Mouse (Mus musculus) neural tube, embryonic 12.5 days (tissue): ENCODE data around the gene Nfxl1. TPM values are rescaled to one million over a fixed set of nuclear protein-coding genes. Genes with fewer than 3 reads are reported as not detected.
"Not testable (repeated sequence)": the region's sequence is repeated elsewhere in the genome, so short reads cannot be mapped to it uniquely, and the experiment has no call there.

Experiments used
- ATAC-seq: fragments of 200-750 bp; cut with Nextera tagmentation; 2 replicates; pipeline ENCODE4 v1.8.0; 2017; ENCODE audit warnings: low read depth, mild to moderate bottlenecking, moderate TSS enrichment, moderate library complexity; ENCODE audit not compliant: low FRiP score
- H3K27ac ChIP-seq: fragments of 300-500 bp; sonication (generic); 2 replicates; pipeline ENCODE4 v1.5.1; 2016
- H3K27me3 ChIP-seq: fragments of 300-500 bp; sonication (generic); replicated peaks from 2 replicates; pipeline ENCODE4 v1.6.1; 2016; ENCODE audit warnings: mild to moderate bottlenecking
- H3K36me3 ChIP-seq: fragments of 300-500 bp; sonication (generic); 2 replicates; pipeline ENCODE4 v1.6.1; 2016; ENCODE audit warnings: mild to moderate bottlenecking
- H3K4me1 ChIP-seq: fragments of 300-500 bp; sonication (generic); 2 replicates; pipeline ENCODE4 v1.6.1; 2016
- H3K4me2 ChIP-seq: fragments of 300-500 bp; sonication (generic); replicated peaks from 2 replicates; pipeline ENCODE4 v1.6.1; 2016; ENCODE audit warnings: mild to moderate bottlenecking
- H3K4me3 ChIP-seq: fragments of 300-500 bp; sonication (generic); 2 replicates; pipeline ENCODE4 v1.5.1; 2016
- H3K9ac ChIP-seq: fragments of 300-500 bp; sonication (generic); 2 replicates; pipeline ENCODE4 v1.6.1; 2016; ENCODE audit warnings: mild to moderate bottlenecking
- H3K9me3 ChIP-seq: fragments of 300-500 bp; sonication (generic); 2 replicates; pipeline ENCODE4 v1.6.1; 2016; ENCODE audit warnings: mild to moderate bottlenecking
- WGBS: fragments of 180-500 bp; shearing (Covaris S2); methylation state at CpG from one replicate; pipeline ENCODE4 v1.1.7; 2016; 5-methylcytosine and 5-hydroxymethylcytosine counted together
- polyA plus RNA-seq: library from polyadenylated mRNA; unstranded; fragments of >200 nt; fragmentation: Nextera tagmentation; extraction: Ambion mirVana; gene quantifications from 2 replicates; pipeline ENCODE4 v1.2.1, GENCODE M21; 2016

Nfxl1 gene
- 22.0 and 22.9 TPM in 2 replicates for polyA plus RNA-seq

- peak within 1 kb of the TSS; percentile 21; the same call in 1 of the 2 replicates for H3K27ac ChIP-seq
- no peaks in the 10 kb centered on the region for H3K9me3 ChIP-seq
- under 1% methylated on average over 42 of the region's 42 CpGs for WGBS
- H3K4me2 ChIP-seq: peak within 1 kb of the TSS; percentile 72
- peaks cover 5% of the 10 kb centered on the region for H3K36me3 ChIP-seq
- peak; percentile 95 for ATAC-seq
- H3K27me3 ChIP-seq: no peaks in the 10 kb centered on the region
- peaks cover 8% of the 10 kb centered on the region; the same call in 1 of the 2 replicates for H3K4me1 ChIP-seq
- peak within 1 kb of the TSS; percentile 69 for H3K4me3 ChIP-seq
- peak within 1 kb of the TSS; percentile 77 for H3K9ac ChIP-seq
Observed at GRCm38 (mm10) chr5:72559544-72560049, at the start of gene Nfxl1. Gene Nfxl1, minus strand, starts transcription at chr5:72559684.

GRCm38 (mm10) chr5:72603138-72603537 is 43.7 kb upstream of the Nfxl1 start:
- H3K27me3 ChIP-seq: no peaks in the 10 kb centered on the region
- 90% methylated on average over 4 of the region's 4 CpGs for WGBS
- no peaks in the 10 kb centered on the region for H3K36me3 ChIP-seq
- no peak for ATAC-seq
- no peak overlapping the region for H3K27ac ChIP-seq
- H3K9ac ChIP-seq: no peak overlapping the region
- no peak overlapping the region for H3K4me3 ChIP-seq
- no peaks in the 10 kb centered on the region for H3K4me1 ChIP-seq
- H3K9me3 ChIP-seq: no peaks in the 10 kb centered on the region
- H3K4me2 ChIP-seq: no peak overlapping the region

GRCm38 (mm10) chr5:72601006-72601405 is 41.5 kb upstream of the Nfxl1 start:
- Histone ChIP-seq H3K27ac (no peak overlapping the region), H3K4me3 (no peak overlapping the region), H3K4me1 (no peaks in the 10 kb centered on the region), H3K36me3 (no peaks in the 10 kb centered on the region), H3K4me2 (no peak overlapping the region), H3K9ac (no peak overlapping the region), H3K9me3 (no peaks in the 10 kb centered on the region), H3K27me3 (no peaks in the 10 kb centered on the region)
- no peak for ATAC-seq
- 16% methylated on average over 5 of the region's 5 CpGs for WGBS

GRCm38 (mm10) chr5:72587192-72587681 is 27.8 kb upstream of the Nfxl1 start, which contains the start of gene Gm5868:
Gene Gm5868, minus strand, starts transcription at chr5:72587551.
- no peaks in the 10 kb centered on the region for H3K9me3 ChIP-seq
- peak within 1 kb of the TSS; percentile 69 for H3K4me2 ChIP-seq
- peak within 1 kb of the TSS; percentile 40; the same call in 1 of the 2 replicates for H3K9ac ChIP-seq
- peak within 1 kb of the TSS; percentile 38 for H3K4me3 ChIP-seq
- H3K27me3 ChIP-seq: peaks cover 7% of the 10 kb centered on the region
- H3K4me1 ChIP-seq: 0 out of 2 replicates have a peak, but pooled peaks cover 5% of the 10 kb centered on the region
- 2% methylated on average over 37 of the region's 38 CpGs for WGBS
- H3K27ac ChIP-seq: no peak within 1 kb of the TSS
- no peaks in the 10 kb centered on the region for H3K36me3 ChIP-seq
- ATAC-seq: peak; percentile 84

- H3K27ac ChIP-seq, H3K4me1 ChIP-seq, H3K27me3 ChIP-seq, H3K9me3 ChIP-seq, H3K36me3 ChIP-seq: not testable (repeated sequence)
- peak; percentile 66 for ATAC-seq
- Histone ChIP-seq H3K9ac (peak overlapping the region; percentile 40; the same call in 1 of the 2 replicates), H3K4me3 (peak overlapping the region; percentile 38), H3K4me2 (peak overlapping the region; percentile 69)
- 47% methylated on average over 25 of the region's 25 CpGs for WGBS
Observed at GRCm38 (mm10) chr5:72586667-72587191, 27.2 kb upstream of the Nfxl1 start.

- not testable (repeated sequence) for H3K27ac ChIP-seq, H3K9me3 ChIP-seq, H3K9ac ChIP-seq, H3K4me1 ChIP-seq, H3K4me2 ChIP-seq, H3K27me3 ChIP-seq, ATAC-seq, H3K36me3 ChIP-seq, H3K4me3 ChIP-seq
- 45% methylated on average over 7 of the region's 7 CpGs for WGBS
Observed at GRCm38 (mm10) chr5:72586122-72586521, 26.6 kb upstream of the Nfxl1 start.

GRCm38 (mm10) chr5:72580970-72581332 is 21.5 kb upstream of the Nfxl1 start, which contains the start of gene Zar1:
Gene Zar1, minus strand, starts transcription at chr5:72581254.
- not testable (repeated sequence) for H3K27me3 ChIP-seq, H3K4me1 ChIP-seq, H3K9me3 ChIP-seq, H3K27ac ChIP-seq, H3K36me3 ChIP-seq
- Histone ChIP-seq H3K4me2 (peak within 1 kb of the TSS; percentile 78), H3K9ac (peak within 1 kb of the TSS; percentile 64), H3K4me3 (peak within 1 kb of the TSS; percentile 43)
- peak; percentile 71 for ATAC-seq
- WGBS: 7% methylated on average over 19 of the region's 21 CpGs

GRCm38 (mm10) chr5:72580088-72580969 is 20.8 kb upstream of the Nfxl1 start:
- Histone ChIP-seq H3K4me3 (peak overlapping the region; percentile 43), H3K4me2 (peak overlapping the region; percentile 78), H3K9ac (peak overlapping the region; percentile 64)
- WGBS: 5% methylated on average over 69 of the region's 73 CpGs
- H3K9me3 ChIP-seq, H3K36me3 ChIP-seq, H3K4me1 ChIP-seq, H3K27me3 ChIP-seq, H3K27ac ChIP-seq: not testable (repeated sequence)
- peak; percentile 78 for ATAC-seq

- H3K9me3 ChIP-seq, H3K4me3 ChIP-seq, H3K9ac ChIP-seq, ATAC-seq, H3K36me3 ChIP-seq, H3K4me1 ChIP-seq, H3K27ac ChIP-seq, H3K27me3 ChIP-seq: not testable (repeated sequence)
- WGBS: 37% methylated on average over 10 of the region's 10 CpGs
- peak overlapping the region; percentile 78 for H3K4me2 ChIP-seq
Observed at GRCm38 (mm10) chr5:72579599-72579998, 20.1 kb upstream of the Nfxl1 start.

GRCm38 (mm10) chr5:72565621-72566020 is 6.1 kb upstream of the Nfxl1 start:
- Histone ChIP-seq H3K4me3 (no peak overlapping the region), H3K36me3 (no peaks in the 10 kb centered on the region), H3K9me3 (peaks cover 10% of the 10 kb centered on the region; the same call in 1 of the 2 replicates), H3K27me3 (no peaks in the 10 kb centered on the region), H3K4me2 (no peak overlapping the region), H3K4me1 (no peaks in the 10 kb centered on the region), H3K9ac (no peak overlapping the region), H3K27ac (no peak overlapping the region)
- WGBS: 85% methylated on average over 5 of the region's 5 CpGs
- ATAC-seq: no peak

- not testable (repeated sequence) for H3K36me3 ChIP-seq, H3K4me3 ChIP-seq, ATAC-seq, H3K9me3 ChIP-seq, H3K9ac ChIP-seq, H3K27me3 ChIP-seq, H3K27ac ChIP-seq, H3K4me2 ChIP-seq, H3K4me1 ChIP-seq
- 97% methylated on average over 2 of the region's 2 CpGs for WGBS
Observed at GRCm38 (mm10) chr5:72563183-72563582, 3.7 kb upstream of the Nfxl1 start.

- Histone ChIP-seq H3K27me3 (no peaks in the 10 kb centered on the region), H3K4me1 (peaks cover 8% of the 10 kb centered on the region; the same call in 1 of the 2 replicates), H3K9ac (no peak overlapping the region), H3K4me3 (no peak overlapping the region), H3K36me3 (no peaks in the 10 kb centered on the region), H3K9me3 (no peaks in the 10 kb centered on the region), H3K27ac (no peak overlapping the region), H3K4me2 (no peak overlapping the region)
- 78% methylated on average over 3 of the region's 3 CpGs for WGBS
- no peak for ATAC-seq
Observed at GRCm38 (mm10) chr5:72560976-72561628, 1.6 kb upstream of the Nfxl1 start.
